Mouse (Mus musculus) brain, embryonic 14.5 days (tissue): Measurements from ENCODE around the gene Sptssa.

Experiments
- CTCF ChIP-seq: fragments of 200-500 bp; IDR thresholded peaks from 2 replicates; pipeline ENCODE4 v1.5.1; 2012; ENCODE audit warnings: inconsistent platforms, mild to moderate bottlenecking, moderate library complexity, borderline replicate concordance; ENCODE audit not compliant: insufficient read depth, insufficient read length; ENCODE audit errors: extremely low read depth
- POLR2A ChIP-seq: fragments of 200-500 bp; IDR thresholded peaks from 2 replicates; pipeline ENCODE4 v1.6.1; 2012; ENCODE audit warnings: mild to moderate bottlenecking, inconsistent platforms, borderline replicate concordance; ENCODE audit not compliant: poor library complexity, insufficient read depth, insufficient read length, severe bottlenecking; ENCODE audit errors: extremely low read depth

DNA sequence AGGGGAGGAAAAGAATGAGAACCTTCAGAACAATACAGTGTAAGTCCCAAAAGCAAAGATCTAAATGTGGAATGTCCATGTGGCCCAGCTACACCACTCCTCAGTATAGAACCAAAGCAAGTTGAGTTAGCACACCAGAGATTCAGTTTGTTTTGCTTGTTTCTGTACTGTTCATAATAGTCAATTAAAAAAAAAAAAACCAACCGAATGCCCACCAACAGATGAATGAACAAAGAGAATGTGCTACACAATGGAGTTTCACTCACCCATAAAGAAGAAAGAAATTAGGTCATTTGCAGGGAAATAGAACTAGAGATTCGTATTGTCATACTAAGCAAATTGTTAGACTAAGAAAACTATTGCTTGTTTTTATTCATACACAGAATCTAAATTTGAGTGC is 24.2 kb downstream of the Sptssa start:
- no peak for TF ChIP-seq POLR2A
- no peak for TF ChIP-seq CTCF
